Mouse (Mus musculus): ENCODE data around the gene Slc1a4. TPM values are rescaled to one million over a fixed set of nuclear protein-coding genes. Genes with fewer than 3 reads are reported as not detected.

Gene Slc1a4
- polyA plus RNA-seq, 1 experiment from 2014 or later: 8.1 TPM

GRCm38 (mm10) chr11:20284463-20284862, 48.0 kb downstream of the Slc1a4 start:
- Histone ChIP-seq H3K9ac (no peak overlapping the region), H3K36me3 (no peaks in the 10 kb centered on the region), H3K27ac (replicated peaks) (no peak overlapping the region), H3K4me3 (no peak overlapping the region), H3K27me3 (replicated peaks) (no peaks in the 10 kb centered on the region), H3K4me2 (no peak overlapping the region), H3K9me3 (no peaks in the 10 kb centered on the region; the same call in 1 of the 2 replicates), H3K4me1 (peaks cover 4% of the 10 kb centered on the region; the same call in 1 of the 2 replicates)
- ATAC-seq (ENCODE audit: extremely low read depth, insufficient number of reproducible peaks, low FRiP score, low TSS enrichment): no peak
- WGBS: 67% methylated on average over 3 of the region's 3 CpGs

- H3K4me2 ChIP-seq: no peak overlapping the region
- ATAC-seq (ENCODE audit: extremely low read depth, insufficient number of reproducible peaks, low FRiP score, low TSS enrichment): no peak
- H3K4me3 ChIP-seq: no peak overlapping the region
- H3K27ac ChIP-seq (replicated peaks): no peak overlapping the region
- H3K4me1 ChIP-seq: peaks cover 12% of the 10 kb centered on the region
- no peaks in the 10 kb centered on the region for H3K27me3 ChIP-seq (replicated peaks)
- H3K9ac ChIP-seq: no peak overlapping the region
- no peaks in the 10 kb centered on the region for H3K36me3 ChIP-seq
- H3K9me3 ChIP-seq: no peaks in the 10 kb centered on the region
- 77% methylated on average over 2 of the region's 2 CpGs for WGBS
Observed at GRCm38 (mm10) chr11:20282601-20283219, 49.8 kb downstream of the Slc1a4 start.

- H3K4me1 ChIP-seq: peaks cover 12% of the 10 kb centered on the region
- no peak for ATAC-seq (ENCODE audit: extremely low read depth, insufficient number of reproducible peaks, low FRiP score, low TSS enrichment)
- 59% methylated on average over 5 of the region's 5 CpGs for WGBS
Observed at GRCm38 (mm10) chr11:20280982-20281381, 51.5 kb downstream of the Slc1a4 start.

GRCm38 (mm10) chr11:20278702-20279101, 53.8 kb downstream of the Slc1a4 start:
- H3K27ac ChIP-seq (replicated peaks): no peak overlapping the region
- peaks cover 6% of the 10 kb centered on the region; the same call in 1 of the 2 replicates for H3K27me3 ChIP-seq (replicated peaks)
- H3K4me1 ChIP-seq: peaks cover 12% of the 10 kb centered on the region
- H3K4me2 ChIP-seq: no peak overlapping the region
- WGBS: 10% methylated on average over 5 of the region's 5 CpGs
- no peaks in the 10 kb centered on the region for H3K9me3 ChIP-seq
- no peak overlapping the region for H3K4me3 ChIP-seq
- ATAC-seq (ENCODE audit: extremely low read depth, insufficient number of reproducible peaks, low FRiP score, low TSS enrichment): no peak
- no peak overlapping the region for H3K9ac ChIP-seq
- H3K36me3 ChIP-seq: no peaks in the 10 kb centered on the region

More at GRCm38 (mm10) chr11:20280982-20281381, 51.5 kb downstream of the Slc1a4 start:
- no peak overlapping the region for H3K27ac ChIP-seq (replicated peaks)
- no peak overlapping the region for H3K4me2 ChIP-seq
- no peaks in the 10 kb centered on the region for H3K9me3 ChIP-seq
- H3K27me3 ChIP-seq (replicated peaks): peaks cover 6% of the 10 kb centered on the region; the same call in 1 of the 2 replicates
- no peak overlapping the region for H3K4me3 ChIP-seq
- no peaks in the 10 kb centered on the region for H3K36me3 ChIP-seq
- no peak overlapping the region for H3K9ac ChIP-seq

- H3K4me3 ChIP-seq: no peak overlapping the region
- no peak for ATAC-seq (ENCODE audit: extremely low read depth, insufficient number of reproducible peaks, low FRiP score, low TSS enrichment)
- no peaks in the 10 kb centered on the region for H3K9me3 ChIP-seq
- 68% methylated on average over 2 of the region's 2 CpGs for WGBS
- H3K4me1 ChIP-seq: peaks cover 12% of the 10 kb centered on the region
- H3K9ac ChIP-seq: no peak overlapping the region
- peaks cover 6% of the 10 kb centered on the region; the same call in 1 of the 2 replicates for H3K27me3 ChIP-seq (replicated peaks)
- H3K4me2 ChIP-seq: no peak overlapping the region
- H3K27ac ChIP-seq (replicated peaks): no peak overlapping the region
- H3K36me3 ChIP-seq: no peaks in the 10 kb centered on the region
Observed at GRCm38 (mm10) chr11:20277106-20277505, 55.4 kb downstream of the Slc1a4 start.

GRCm38 (mm10) chr11:20275974-20276373, 56.5 kb downstream of the Slc1a4 start:
- H3K4me1 ChIP-seq: peaks cover 9% of the 10 kb centered on the region
- ATAC-seq (ENCODE audit: extremely low read depth, insufficient number of reproducible peaks, low FRiP score, low TSS enrichment): no peak
- no peak overlapping the region for H3K27ac ChIP-seq (replicated peaks)
- no peaks in the 10 kb centered on the region for H3K36me3 ChIP-seq
- H3K4me3 ChIP-seq: no peak overlapping the region
- H3K27me3 ChIP-seq (replicated peaks): peaks cover 6% of the 10 kb centered on the region; the same call in 1 of the 2 replicates
- WGBS: 72% methylated on average over 2 of the region's 2 CpGs
- H3K4me2 ChIP-seq: no peak overlapping the region
- no peak overlapping the region for H3K9ac ChIP-seq
- no peaks in the 10 kb centered on the region for H3K9me3 ChIP-seq

- Histone ChIP-seq H3K9me3 (no peaks in the 10 kb centered on the region), H3K36me3 (no peaks in the 10 kb centered on the region), H3K9ac (no peak overlapping the region), H3K4me1 (no peaks in the 10 kb centered on the region; the same call in 1 of the 2 replicates), H3K4me2 (no peak overlapping the region), H3K27ac (replicated peaks) (no peak overlapping the region), H3K27me3 (replicated peaks) (no peaks in the 10 kb centered on the region), H3K4me3 (no peak overlapping the region)
- WGBS: 72% methylated on average over 6 of the region's 6 CpGs
- ATAC-seq (ENCODE audit: extremely low read depth, insufficient number of reproducible peaks, low FRiP score, low TSS enrichment): no peak
Observed at GRCm38 (mm10) chr11:20269885-20270284, 62.6 kb downstream of the Slc1a4 start.

GRCm38 (mm10) chr11:20262628-20263380, 69.7 kb downstream of the Slc1a4 start:
- H3K36me3 ChIP-seq: no peaks in the 10 kb centered on the region
- H3K4me2 ChIP-seq: no peak overlapping the region
- ATAC-seq (ENCODE audit: extremely low read depth, insufficient number of reproducible peaks, low FRiP score, low TSS enrichment): no peak
- no peaks in the 10 kb centered on the region for H3K27me3 ChIP-seq (replicated peaks)
- H3K4me1 ChIP-seq: no peaks in the 10 kb centered on the region
- 50% methylated on average over 8 of the region's 8 CpGs for WGBS
- H3K9ac ChIP-seq: no peak overlapping the region
- no peak overlapping the region for H3K27ac ChIP-seq (replicated peaks)
- no peak overlapping the region for H3K4me3 ChIP-seq
- no peaks in the 10 kb centered on the region for H3K9me3 ChIP-seq

- Histone ChIP-seq H3K4me3 (no peak overlapping the region), H3K4me1 (peaks cover 6% of the 10 kb centered on the region; the same call in 1 of the 2 replicates), H3K36me3 (no peaks in the 10 kb centered on the region), H3K27ac (replicated peaks) (no peak overlapping the region), H3K9ac (no peak overlapping the region), H3K27me3 (replicated peaks) (no peaks in the 10 kb centered on the region), H3K4me2 (no peak overlapping the region), H3K9me3 (no peaks in the 10 kb centered on the region)
- WGBS: 71% methylated on average over 4 of the region's 4 CpGs
- no peak for ATAC-seq (ENCODE audit: extremely low read depth, insufficient number of reproducible peaks, low FRiP score, low TSS enrichment)
Observed at GRCm38 (mm10) chr11:20254791-20255190, 77.7 kb downstream of the Slc1a4 start.

DNA sequence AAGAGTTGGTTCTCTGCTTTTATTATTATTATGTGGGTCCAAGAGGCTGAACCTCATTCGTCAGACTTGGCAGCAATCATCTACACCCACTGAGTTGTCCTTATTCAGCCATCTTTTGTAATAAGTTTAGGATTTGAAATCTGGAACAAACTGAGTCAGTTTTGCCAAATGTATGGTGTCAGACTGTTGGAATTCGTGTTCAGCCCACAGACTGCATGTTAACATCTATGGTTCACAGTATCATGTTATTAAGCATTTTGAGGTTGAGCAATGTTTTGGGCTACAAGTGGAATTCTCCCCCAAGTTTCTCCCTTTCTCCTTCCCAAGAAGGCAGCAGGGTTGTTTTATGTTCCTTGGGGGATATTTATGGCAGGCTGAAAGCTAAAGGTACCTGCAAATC, 79.4 kb downstream of the Slc1a4 start:
- H3K36me3 ChIP-seq: no peaks in the 10 kb centered on the region
- ATAC-seq (ENCODE audit: extremely low read depth, insufficient number of reproducible peaks, low FRiP score, low TSS enrichment): no peak
- peaks cover 11% of the 10 kb centered on the region for H3K4me1 ChIP-seq
- H3K9me3 ChIP-seq: no peaks in the 10 kb centered on the region
- no peak overlapping the region for H3K9ac ChIP-seq
- no peak overlapping the region for H3K4me3 ChIP-seq
- no peak overlapping the region for H3K27ac ChIP-seq (replicated peaks)
- H3K4me2 ChIP-seq: no peak overlapping the region
- no peaks in the 10 kb centered on the region for H3K27me3 ChIP-seq (replicated peaks)
- WGBS: 61% methylated on average over 2 of the region's 2 CpGs

All from heart, embryonic 13.5 days (tissue).